Mouse (Mus musculus) embryonic fibroblast, embryonic 13.5 days (primary cell): ENCODE results near the gene Vamp1.

ENCODE experiments used
- CTCF ChIP-seq: IDR thresholded peaks from 2 replicates; pipeline ENCODE4 v1.5.1; 2011; ENCODE audit warnings: mild to moderate bottlenecking, control low read depth, low read length, moderate library complexity, borderline replicate concordance; ENCODE audit not compliant: insufficient read depth
- POLR2A ChIP-seq: IDR thresholded peaks from 2 replicates; pipeline ENCODE4 v1.6.1; 2011; ENCODE audit warnings: low read depth, mild to moderate bottlenecking, control low read depth, low read length, moderate library complexity

DNA sequence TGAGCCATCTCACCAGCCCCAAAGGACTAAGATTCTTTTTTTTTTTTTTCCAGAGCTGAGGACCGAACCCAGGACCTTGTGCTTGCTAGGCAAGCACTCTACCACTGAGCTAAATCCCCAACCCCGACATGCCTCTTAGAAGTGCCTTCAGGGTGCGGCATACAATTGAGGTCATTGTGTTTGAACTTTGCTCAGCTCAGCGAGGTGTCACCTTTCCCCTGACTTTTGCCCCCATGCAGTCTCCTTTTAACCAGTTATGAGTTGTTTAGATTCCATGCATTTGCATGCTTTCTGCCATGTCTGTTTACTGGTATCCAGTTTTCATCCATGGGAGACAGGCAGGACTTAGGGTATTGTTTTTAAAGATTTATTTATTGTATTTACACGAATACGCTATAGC is 53.4 kb downstream of the Vamp1 start:
- TF ChIP-seq CTCF: no peak
- TF ChIP-seq POLR2A: no peak
